Mouse (Mus musculus) gastrocnemius, adult 18-20 months (tissue): ENCODE measurements at regions not wholly inside any gene's neighbourhood (a gene's known extent, or its start where the extent isn't known, plus 50 kb on each side); places are given as distances from the start of the nearest gene placed in this dataset.

Experiments used
- DNase-seq: peaks from one replicate; pipeline ENCODE4 v3.0.0; 2021; ENCODE audit warnings: low spot score

DNA sequence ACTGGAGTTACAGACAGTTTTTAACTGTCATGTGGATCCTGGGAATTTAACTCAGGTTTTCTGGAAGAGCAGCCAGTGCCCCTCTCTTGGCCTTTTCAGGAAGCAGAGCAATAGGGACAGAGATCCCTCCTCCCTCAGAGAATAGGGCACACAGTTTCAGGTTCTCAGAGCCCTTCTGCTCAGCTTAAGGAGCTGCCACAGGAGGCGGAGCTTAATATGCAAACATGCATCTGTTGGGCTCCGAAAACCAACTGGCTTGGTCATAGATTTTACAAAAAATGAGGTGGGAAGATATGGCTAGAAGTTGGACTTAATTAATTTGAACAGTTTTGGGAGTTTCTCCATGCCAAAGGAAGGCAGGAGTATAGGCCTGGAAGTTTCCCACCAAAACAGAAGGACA lies 61.9 kb upstream of the Znrf2 start:
- DNase-seq, result no peak

DNA sequence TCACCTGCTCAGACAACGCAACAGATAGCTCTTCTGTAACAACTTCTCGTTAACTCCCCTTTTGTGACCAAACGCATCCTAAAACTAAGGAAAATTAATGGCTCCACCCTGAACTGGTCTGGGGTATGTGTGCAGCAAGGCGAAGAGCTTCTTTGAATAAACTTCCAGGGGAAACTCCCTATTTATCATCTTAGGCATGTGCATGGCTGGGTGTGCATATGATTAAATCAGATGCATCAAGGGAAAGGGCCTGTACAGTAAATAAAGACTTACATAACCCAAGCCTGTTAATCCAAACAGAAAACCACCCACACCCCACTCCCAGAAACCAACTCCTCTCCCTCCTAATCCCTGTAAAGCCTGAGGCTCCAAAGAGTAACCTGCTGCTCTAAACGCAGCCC lies 59.2 kb upstream of the Znrf2 start:
- DNase-seq, result no peak

DNA sequence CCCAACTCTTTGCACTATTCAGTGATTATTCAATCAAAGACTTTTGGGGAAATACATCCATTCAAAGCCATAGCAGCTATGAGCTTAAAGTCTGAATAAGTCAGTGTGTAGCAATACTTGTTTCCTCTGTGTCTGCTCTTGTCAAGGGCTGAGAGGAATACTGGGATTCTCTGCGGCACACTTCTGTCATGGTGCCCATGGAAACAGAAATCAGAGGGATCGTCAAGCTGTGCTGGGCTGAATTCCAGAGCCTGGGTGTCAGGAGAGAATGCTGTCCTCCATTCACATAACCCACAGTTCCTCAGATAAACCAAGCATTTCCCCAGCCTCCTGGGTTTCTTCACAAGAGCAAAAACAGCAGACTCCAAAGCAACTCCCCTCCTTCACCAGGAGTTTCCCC lies 58.6 kb upstream of the Znrf2 start:
- peak; percentile 9 for DNase-seq

DNA sequence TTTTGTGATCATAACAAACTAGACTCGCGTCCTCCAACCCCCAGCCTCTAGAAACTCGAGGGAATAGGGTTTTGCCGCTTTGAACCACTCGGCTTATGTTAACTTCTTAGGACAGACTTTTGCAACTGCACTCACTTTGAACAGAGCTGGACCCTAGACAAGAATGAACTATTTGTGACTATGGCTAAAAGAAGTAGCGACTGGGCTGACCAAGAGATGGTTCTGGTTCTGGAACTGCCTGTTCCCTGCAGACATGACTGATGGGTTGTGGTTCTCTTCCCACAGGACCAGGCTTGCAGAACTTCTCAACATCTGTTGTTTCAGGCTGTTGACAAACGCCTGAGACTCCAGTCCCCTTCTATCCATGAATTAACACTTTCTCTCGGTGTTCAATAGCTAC lies 57.5 kb upstream of the Znrf2 start:
- peak; percentile 44 for DNase-seq

DNA sequence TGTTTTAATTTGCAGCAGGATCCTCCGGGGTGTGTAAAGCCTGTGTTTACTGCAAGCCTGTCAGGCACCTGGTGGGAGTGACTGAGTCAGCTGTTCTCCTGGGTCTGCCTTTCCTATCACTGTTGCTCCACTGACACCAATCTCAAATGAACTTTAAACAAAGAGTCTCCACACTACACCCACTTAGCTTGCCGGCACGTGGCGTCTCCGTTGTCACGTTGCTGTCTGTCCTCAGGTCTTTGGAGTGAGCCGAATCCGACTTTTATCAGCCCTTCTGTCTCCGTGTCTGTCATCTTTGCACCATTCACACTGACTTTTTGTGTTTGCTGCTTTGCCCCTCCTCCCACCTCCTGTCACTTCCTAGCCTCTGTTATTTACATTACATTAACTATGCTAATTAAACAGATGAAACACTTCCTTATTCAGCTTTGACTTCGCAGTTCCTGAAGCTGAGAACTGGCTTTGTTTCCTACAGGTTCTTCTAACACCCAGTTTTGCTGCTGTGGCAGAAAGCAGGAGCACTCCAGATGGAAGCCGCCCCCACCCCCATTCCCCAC lies 56.7 kb upstream of the Znrf2 start:
- DNase-seq, result peak; percentile 2

DNA sequence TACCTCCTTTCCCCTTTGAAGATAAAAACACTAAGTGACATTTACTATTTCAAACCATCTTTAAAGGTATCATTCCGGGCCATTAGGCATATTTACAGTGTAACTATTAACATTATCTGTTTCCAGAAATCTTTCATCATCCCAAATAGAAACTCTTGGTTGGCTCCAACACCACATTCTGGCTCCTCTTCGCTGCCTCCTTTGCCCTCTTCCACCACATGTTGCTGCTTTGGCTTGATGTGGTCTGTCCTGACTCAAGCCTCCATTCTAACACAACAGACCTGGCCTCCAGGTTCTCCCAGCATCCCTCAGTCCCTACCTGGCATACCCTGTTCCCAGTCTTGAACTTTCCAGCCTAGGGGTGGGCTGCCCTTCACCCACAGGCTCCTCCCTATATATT lies 56.2 kb upstream of the Znrf2 start:
- DNase-seq, result no peak

DNA sequence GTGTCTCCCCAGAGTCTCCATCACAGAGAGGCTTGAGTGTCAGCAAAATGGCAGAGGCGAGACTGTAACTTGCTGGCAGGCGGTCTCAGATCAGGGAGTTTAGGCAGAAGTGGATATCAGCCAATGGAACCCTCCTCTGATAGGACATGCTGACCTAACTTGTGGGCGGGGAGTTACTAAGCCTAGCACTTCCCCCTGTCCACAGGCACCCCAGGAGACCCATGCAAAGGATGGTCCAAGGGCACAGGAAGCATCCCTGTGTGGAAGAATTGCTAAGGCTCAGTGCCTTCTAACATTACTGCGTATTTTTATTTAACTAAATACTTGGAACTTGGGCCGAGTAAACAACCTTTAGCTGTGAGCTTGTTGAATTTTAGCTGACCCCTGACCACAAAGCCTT lies 54.7 kb upstream of the Znrf2 start:
- DNase-seq, result no peak

DNA sequence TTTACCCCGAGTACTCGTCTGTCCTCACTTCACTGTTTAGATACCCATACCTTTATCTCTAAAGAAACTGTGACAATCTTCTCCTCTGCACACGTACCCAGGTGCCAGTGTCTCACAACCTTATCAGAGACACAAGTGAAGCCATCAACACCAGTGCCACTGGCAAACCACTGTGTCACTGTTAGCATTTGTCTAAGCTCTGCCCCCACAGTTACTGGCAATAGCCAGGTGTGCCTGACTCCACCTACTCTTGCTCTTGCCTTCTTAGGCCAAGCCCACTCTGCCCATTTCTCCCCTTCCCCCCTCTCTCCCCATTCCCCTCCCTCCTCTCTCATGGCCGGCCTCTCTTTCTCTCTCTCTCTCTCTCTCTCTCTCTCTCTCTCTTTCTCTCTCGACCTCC lies 54.2 kb upstream of the Znrf2 start:
- no peak for DNase-seq

DNA sequence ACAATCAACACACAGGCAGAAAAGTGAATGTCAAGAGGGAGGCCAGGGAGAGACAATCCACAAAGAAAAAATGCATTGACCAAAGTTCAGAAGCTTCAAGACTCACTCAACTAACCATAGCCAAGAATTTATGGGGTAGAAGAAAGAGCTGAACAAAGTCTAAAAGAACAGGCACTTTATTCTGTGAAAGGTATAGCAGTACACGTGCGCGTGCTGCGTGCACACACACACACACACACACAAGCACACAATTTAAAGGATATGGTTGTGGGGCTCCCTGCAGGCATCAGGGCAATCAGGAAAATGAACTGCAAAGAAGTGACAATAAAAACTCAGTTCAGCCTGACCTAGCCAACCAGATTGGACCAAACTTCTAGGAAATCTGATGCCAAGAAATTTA lies 53.0 kb upstream of the Znrf2 start:
- DNase-seq, result no peak

DNA sequence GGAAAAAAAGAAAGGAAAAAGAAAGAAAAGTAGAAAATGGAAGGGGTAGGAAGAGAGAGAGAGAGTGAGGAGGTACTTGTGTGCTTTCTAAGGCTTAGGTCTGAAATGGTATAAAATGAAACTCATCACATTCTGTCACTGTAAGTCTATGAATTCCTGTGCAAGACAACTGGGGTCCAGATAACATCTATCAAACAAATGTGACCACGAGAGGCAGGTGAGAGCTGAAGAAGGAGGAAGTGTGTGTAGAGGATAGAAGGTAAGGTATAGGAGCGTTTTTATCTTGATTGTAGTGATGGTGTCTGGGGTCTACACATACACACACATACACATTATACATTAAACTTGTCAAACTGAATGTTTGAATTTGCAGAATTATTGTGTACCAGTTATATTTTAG lies 51.0 kb upstream of the Znrf2 start:
- no peak for DNase-seq

DNA sequence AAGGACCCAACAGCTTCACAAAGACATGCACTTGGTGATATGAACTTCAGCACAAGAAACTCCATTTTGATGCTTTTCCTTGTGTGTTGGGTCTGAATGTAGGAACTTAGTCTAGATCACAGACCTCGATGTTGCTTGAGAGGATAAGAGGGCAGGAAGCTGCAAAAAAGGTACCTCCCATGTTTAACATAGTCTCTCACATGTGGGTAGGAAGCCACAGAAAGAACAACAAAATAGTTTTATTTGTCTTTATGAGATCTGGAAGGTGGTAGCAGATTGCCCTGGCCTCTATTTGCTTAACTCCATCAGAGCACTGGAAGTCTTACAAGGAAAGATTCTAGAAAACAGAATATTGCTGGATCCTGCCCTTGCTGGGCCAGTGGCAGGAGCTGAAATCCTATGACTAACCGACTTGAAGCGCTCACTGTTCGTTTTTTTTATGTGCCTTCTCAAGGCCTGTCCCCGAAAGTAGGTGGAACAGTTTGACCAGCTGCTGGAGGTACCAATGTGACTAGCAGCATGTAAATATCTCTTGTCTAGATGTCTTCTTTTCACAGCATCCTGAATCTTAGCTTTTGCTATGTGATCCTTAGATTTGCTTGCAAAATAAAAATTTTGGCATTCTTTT lies 50.1 kb upstream of the Znrf2 start:
- DNase-seq, result no peak
